Mouse (Mus musculus): ENCODE data around the gene Lsr. TPM values are rescaled to one million over a fixed set of nuclear protein-coding genes. Genes with fewer than 3 reads are reported as not detected.
A peak's percentile ranks its signal among the peaks of the same experiment; 100 is the strongest.
"Not testable (repeated sequence)": the region's sequence is repeated elsewhere in the genome, so short reads cannot be mapped to it uniquely, and the experiment has no call there.

Gene Lsr
- total RNA-seq, 1 experiment from 2014 or later = 5.1 TPM

DNA sequence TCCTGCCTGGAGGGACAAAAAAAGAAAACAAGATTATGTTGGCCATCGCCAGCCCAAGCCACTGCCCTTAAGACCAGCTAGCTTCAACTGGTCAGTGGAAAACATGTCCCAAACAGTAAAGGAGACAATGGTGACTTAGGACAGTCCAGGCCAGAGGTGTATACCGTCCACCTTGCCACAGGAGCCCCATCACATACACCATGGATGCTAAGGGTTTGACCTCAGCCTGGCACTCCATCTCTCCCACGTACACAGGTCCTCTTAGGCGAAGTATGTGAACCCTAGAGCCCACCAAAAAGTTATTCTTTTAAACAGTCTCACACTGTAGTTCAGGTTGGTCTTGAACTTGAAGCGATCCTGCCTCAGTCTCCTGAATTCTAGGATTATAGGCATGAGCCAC is 10.4 kb downstream of the Lsr start:
- no peak for DNase-seq

- peak; percentile 29 for DNase-seq
Measured at GRCm38 (mm10) chr7:30959786-30960349, 13.4 kb downstream of the Lsr start.

DNA sequence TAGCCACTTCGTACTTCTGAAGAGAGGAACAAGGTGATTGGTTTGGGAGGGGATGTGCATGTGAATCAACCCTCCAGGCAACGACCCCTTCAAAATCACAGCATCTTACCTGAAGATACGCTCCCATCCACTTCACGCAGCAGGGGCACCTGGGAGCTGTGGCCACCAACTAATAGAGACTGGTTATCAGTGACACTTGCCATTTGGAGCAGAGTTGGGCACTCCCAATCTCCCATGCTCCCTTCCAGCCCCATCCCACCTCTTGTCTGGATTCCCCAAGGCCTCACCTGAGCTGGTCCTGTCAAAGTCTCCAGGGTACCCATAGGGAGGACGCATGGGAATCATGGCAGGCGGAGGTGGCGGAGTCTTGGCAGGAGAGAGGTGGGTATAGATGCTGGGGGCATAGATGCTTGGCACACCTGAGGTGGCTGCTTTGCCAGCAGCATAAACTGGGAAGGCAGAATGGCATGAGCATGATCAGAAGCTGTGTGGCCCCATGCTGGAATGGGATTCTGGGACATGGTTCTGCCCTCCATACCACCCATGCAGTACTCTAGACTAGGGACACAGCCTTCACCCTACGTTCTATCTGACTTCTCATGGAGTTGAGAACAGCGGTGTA is 14.3 kb downstream of the Lsr start:
- DNase-seq = no peak

DNA sequence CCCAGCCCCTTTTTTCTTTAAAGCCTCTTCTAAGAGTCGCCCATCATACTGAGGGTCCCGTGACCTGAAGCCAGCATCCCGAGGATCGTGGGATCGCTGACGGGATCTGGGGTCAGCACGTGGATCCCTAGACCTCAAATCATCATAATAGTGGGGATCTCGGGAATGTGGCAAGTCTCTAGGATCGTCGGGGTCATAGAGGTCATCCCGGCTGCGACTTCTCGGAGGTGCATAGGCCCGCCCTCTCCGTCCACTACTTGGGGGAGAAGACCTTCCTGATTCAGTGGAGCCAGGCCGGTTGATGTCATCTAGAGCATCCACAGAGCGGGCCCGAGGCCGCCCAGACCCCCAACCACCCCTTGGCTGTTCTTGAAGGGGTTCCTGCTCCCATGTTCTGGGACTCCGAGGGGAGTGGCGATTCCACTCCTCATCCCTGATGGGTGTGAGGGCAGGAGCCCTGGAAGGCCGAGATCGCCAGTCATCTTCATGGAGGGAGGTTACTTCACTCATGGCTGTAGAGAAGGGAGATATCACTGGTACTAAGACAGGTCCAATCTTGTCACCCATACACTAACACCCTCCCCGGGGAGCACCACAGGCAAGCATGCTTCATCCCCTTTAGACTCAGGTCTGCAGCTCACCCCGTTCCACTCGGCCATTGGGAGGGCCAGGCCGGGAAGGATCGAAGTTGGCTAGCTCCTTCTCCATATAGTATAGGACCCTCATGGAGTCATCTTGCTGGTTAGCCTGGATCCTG is 15.0 kb downstream of the Lsr start:
- no peak for DNase-seq

DNA sequence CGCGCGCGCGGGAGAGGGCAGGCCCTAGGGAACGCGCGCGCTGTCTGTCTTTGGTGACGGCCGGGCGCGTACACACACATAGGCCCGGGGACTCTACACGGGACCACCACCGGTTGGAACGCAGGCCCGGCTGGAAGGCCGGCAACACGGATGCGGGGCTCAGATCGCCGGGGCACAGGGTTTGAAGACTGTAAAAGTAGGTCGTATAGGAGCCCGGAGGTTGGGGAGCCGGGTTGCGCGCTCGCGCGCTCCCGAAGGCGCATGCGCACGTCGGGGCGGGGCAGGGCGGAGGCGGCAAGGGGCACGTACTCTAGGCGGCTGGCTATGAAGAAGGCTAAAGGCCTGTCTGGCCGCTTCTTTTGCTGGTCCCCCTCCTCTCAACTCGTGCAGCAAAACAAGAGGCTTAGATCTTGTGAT is 15.9 kb downstream of the Lsr start:
- peak; percentile 93 for DNase-seq

GRCm38 (mm10) chr7:30956756-30957366 is 16.4 kb downstream of the Lsr start, which contains the start of gene Usf2:
Gene Usf2 (minus strand): TSS chr7:30956803.
- peak; percentile 82 for DNase-seq

- peak; percentile 42 for DNase-seq
Measured at GRCm38 (mm10) chr7:30956357-30956751, 16.9 kb downstream of the Lsr start.

- DNase-seq = peak; percentile 90
Measured at GRCm38 (mm10) chr7:30955584-30956356, 17.5 kb downstream of the Lsr start.

- DNase-seq = no peak
Measured at GRCm38 (mm10) chr7:30954971-30955520, 18.2 kb downstream of the Lsr start.

- DNase-seq = peak; percentile 82
Measured at GRCm38 (mm10) chr7:30954036-30954435, 19.2 kb downstream of the Lsr start.

DNA sequence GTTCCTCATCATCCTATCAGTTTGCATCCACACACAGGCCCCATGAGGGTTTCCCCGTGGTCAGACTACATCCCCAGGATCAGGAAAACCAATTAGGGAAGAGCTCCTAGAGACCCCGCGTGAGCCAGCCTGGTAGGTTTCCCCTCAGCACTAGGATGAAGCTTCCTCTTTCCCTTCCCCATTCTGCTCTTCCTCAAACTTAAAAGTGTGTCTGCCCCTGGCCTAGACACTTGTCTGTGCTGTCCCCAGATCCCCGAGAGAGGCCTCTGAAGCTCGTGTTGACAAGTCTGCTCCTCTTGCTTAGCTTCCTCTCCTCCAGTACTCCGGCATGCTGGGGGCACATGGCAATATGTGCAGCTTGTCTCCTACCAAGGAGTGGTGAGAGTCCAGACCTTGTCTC is 19.8 kb downstream of the Lsr start:
- no peak for DNase-seq

DNA sequence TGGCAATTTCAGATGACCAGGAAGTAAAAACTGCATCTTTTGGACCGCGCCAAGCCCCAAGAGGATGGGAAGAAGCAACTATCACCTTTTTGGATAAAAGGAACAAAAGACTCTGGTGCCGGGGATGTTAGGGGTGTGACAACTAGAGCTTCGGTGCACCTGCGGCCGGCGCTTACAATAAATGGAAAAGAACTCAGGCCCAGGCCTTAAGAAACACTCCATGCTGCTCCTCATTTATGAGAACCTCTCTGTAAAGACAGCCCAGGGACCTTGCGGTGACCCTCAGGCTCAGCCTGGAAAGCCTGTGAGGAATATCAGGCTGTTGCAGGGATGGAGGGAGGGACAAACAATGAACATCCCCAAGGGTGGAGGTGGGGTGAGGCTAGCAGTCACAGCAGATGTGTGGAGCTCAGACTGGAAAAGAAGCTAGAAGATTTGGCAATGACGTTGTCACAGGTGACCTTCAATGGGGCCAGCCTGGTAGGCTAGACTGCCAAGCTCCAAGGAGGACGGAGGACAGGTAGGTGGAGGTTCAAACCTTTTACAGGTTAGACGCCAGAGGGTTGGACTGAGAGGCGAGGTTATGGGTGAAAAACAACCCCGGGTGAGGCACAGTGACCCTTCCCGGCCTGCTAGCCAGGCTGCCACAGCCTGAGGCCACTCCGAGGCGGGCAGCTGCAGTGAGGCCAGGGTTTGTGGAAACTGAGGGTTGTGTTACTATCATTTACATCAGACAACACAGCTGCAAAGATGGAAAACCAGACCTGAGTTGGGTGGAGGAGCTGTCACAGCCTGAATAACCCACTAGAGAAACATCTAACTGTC is 20.6 kb downstream of the Lsr start:
- DNase-seq = no peak

- not testable (repeated sequence) for DNase-seq
Measured at GRCm38 (mm10) chr7:30949902-30950301, 23.4 kb downstream of the Lsr start.

DNA sequence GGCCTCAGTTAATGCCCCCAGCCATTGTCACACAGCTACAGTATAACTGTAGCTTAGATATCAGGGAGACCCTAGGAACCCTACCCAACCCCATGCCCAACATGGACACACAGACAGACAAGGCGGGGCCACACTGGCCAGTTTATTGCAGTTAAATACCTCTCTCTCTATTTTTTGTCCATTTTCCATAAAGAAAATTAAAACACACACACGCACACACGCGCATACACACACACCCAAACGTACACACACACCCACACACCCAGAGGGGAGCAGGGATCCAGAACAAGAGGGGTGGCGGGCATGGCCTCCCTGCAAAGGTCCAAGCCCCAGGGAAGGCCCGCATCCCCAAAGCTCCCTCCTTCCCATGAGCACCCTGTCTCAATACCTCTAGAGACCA is 27.4 kb downstream of the Lsr start:
- DNase-seq = no peak

GRCm38 (mm10) chr7:30945466-30945865 is 27.8 kb downstream of the Lsr start:
- not testable (repeated sequence) for DNase-seq

DNA sequence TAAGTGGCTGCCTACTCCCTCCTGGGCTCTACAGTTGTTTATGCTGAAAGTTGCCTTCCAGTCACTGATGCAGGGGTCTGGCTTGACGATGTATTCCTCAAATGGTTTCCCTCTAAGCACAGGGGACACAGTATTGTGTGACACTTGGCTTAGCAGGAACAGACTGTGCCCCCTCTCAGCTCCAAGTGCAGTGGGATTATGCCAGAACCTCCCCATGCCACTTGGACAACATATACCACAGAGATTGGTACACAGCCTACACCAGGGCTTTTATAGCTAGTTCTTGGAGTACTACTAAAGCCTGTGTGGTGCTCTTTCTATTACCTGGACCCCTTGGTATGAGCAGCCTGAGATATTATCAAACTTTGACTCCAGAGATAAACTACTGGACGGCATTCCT is 28.6 kb downstream of the Lsr start:
- DNase-seq = not testable (repeated sequence)

- DNase-seq = no peak
Measured at GRCm38 (mm10) chr7:30943909-30944635, 29.2 kb downstream of the Lsr start, which contains the start of gene Hamp. Gene Hamp (minus strand): TSS chr7:30944032.

DNA sequence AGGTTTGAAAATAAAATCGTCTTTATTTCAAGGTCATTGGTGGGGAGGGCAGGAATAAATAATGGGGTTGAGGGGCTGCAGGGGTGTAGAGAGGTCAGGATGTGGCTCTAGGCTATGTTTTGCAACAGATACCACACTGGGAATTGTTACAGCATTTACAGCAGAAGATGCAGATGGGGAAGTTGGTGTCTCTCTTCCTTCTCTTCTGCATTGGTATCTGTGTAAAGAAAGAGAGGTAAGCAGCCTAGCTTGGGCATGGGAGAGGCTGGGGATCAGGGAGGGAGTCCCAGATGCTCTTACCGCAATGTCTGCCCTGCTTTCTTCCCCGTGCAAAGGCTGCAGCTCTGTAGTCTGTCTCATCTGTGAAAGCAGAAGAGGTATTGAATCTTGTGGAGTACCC is 30.9 kb downstream of the Lsr start:
- not testable (repeated sequence) for DNase-seq

DNA sequence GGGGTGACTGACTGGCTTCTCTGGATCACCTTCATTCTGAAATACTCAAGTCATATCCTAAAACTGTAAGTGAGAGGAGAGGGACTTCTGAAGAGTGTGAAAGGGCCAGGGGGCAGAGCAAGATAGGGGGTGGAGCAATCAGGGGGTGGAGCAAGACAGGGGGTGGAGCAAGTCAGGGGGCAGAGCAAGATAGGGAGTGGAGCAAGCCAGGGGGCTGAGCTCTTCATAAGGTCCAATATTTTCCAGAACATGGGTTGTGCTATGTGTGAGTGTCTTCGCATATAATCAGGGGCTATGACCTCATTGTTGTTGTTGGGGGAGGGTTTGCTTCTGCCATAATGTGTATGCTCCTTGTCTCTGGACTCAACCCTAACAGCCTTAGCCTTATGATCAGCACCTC is 33.2 kb downstream of the Lsr start:
- not testable (repeated sequence) for DNase-seq

DNA sequence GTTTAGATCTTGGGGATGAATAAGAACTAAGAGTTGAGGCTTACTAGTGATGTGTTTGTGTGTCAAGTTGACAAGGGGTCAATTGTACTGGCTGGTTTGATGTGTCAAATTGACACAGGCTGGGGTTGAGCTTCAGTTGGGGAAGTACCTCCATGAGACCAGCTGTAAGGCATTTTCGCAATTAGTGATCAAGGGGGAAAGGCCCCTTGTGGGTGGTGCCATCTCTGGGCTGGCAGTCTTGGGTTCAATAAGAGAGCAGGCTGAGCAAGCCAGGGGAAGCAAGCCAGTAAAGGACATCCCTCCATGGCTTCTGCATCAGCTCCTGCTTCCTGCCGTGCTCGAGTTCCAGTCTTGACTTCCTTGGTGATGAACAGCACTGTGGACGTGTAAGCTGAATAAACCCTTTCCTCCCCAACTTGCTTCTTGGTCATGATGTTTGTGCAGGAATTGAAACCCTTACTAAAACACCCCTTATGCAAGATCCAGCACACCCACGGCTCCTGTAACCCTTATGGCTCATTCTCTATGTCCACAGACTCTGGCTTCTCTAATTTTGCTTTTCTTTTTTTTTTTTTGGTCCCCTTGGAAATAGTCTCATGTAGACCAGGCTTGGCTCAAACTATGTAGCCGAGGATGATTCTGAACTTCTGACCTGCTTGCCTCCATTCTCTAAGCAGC is 37.7 kb downstream of the Lsr start:
- not testable (repeated sequence) for DNase-seq

All from adrenal gland, postnatal 25 days (tissue).